Mouse (Mus musculus) adrenal gland, postnatal 36 days (tissue): Measurements from ENCODE around the gene Bcl2l15. TPM values are rescaled to one million over a fixed set of nuclear protein-coding genes. Genes with fewer than 3 reads are reported as not detected.
A peak's percentile ranks its signal among the peaks of the same experiment; 100 is the strongest.
"Not testable (repeated sequence)": the region's sequence is repeated elsewhere in the genome, so short reads cannot be mapped to it uniquely, and the experiment has no call there.

Experiments used
- DNase-seq, 2 experiments: peaks; one replicate each; pipeline ENCODE4 v3.0.0; 2021; ENCODE audit warnings: mixed read lengths in 1 of 2
- total RNA-seq, 2 experiments: library from RNA; stranded (reverse); gene quantifications; 2 replicates each; pipeline ENCODE4 v1.2.3; 2021

Gene Bcl2l15
- total RNA-seq, 2 experiments from 2014 or later = not detected

DNA sequence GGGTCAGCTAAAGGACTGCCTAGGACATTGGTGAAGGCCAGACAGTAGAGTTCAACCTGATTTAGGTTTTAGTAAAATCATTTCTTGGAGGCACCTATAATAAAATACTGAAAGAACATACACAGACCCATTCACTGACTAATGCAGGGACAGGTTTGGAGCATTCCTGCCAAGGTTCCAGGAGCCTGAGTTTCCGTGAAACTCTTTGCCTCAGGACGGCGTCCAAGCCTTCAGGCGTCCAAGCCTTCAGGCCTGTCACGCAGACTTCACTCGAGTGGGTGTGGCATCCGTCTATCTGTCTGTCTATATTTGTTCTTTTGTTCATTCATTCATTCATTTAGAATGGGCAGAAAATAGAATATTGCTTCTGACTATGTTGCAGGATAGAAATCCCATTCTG, 1.3 kb upstream of the Bcl2l15 start:
- no peak for DNase-seq

DNA sequence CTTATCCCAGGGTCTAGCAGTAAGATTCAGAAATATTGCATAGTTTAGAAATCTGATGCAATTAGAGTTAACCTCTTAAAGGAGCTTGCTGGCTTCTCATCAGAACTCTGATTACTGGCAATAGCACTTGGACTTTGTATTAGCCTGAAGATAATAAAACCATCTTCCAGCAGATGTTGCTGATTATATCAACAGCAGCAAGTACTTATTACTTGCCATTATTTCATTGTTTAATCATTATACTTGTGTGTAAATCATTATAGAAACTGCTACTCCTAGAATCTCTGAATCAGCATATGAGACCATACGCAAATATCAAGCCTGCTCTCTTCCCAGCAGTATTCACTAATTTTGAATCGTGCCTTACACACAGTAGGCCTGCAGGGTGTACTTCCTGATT, 1.6 kb downstream of the Bcl2l15 start:
- no peak for DNase-seq

DNA sequence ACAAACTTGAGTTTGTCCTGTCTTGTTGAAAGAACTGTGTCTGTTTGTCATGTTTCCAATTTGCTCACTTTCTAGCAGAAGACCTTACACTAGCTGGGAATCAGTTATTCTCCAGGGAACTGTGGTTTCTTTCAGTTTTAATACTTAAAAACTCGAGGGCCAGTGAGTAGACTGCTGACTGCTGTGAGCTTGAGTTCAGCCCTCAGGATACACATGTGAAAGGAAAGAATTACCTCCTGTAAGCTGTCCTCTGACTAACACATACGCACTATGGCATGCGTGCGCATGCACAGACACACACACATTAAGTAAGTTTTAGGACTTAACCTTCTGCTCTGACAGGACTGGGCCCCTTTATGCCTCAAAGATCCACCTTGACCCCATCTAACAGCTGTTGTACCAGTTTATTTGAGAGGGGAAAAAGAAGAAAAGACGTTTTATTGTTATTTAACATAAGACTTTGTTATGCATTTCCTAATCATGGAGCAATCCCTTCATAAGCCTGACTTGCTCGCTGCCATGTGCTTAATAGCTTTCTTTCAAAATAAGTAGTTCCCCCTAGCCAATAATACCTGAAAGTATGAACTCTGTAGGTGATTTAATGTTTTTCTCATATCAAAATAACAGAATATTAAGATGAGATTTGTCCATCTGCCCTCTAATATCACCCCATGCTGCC, 3.0 kb downstream of the Bcl2l15 start:
- no peak for DNase-seq

DNA sequence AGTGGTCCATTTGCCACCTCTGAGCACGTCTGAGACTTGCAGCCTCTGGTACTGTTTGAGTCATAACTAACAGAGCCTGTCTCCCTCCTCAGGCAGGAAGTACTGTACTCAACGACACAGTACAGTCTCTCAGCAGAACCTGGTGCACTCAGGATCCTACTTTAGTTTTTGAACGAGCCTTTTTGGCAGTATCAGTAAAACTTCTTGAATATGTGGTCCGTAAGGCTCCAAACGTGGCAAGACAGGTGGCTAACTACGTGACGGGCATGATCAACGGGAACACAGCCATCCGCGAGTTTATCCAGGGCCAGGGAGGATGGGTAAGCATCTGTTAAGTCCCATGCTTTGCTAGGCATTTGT, 3.5 kb downstream of the Bcl2l15 start:
- no peak for DNase-seq

DNA sequence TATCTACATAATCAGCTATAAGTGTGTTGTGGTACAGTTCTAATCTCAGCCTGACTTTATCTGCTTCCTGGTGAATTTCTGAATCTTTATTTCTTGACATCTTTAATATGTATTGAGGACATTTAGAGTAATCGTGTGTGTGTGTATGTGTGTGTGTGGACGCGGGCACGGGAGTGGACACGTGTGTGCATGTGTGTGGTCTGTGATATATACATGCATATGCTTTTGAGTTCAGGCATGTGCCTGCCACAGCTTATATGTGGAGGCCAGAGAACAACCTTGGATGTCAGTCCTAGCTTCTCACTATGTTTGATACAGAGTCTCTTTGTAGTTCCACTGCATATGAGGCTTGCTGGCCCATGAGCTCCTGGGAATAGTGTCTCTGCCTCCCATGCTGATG, 4.1 kb downstream of the Bcl2l15 start:
- no peak for DNase-seq

DNA sequence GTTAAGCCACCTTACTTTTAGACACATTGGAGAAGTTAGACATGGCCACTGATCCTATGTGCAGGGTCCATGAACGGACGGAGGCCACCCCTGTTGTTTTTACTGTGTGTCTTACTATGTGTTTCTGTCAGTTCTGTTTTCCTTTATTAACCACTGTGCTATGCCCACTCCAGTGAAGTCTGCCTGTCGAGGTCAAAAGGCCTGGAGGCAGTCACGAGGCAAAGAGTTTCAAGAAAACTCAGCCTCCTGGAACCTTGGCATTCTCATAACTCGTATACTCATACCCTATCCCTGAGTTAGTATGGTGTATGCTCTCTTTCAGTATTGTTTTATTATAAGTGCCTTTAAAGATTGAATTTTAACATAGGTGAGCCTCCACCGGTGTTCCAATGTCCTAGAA, 7.3 kb downstream of the Bcl2l15 start:
- no peak for DNase-seq

DNA sequence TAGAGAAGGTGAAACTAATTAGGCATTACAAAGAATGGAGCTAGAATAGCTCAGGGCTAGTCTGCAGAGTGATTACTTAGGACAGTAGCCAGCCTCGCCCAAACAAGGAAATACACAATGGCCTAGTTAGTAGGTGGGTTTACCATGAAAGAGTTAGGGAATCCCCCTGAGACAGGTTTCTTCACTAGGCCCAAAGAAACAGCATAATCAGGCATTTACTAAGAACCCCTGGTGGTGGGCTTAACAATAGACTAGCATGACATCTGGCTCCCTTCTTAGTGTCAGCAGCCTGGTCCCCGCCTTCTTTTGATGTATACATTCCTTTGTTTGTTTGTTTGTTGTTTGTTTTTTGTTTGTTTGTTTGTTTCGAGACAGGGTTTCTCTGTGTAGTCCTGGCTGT, 7.8 kb downstream of the Bcl2l15 start:
- DNase-seq = not testable (repeated sequence)

DNA sequence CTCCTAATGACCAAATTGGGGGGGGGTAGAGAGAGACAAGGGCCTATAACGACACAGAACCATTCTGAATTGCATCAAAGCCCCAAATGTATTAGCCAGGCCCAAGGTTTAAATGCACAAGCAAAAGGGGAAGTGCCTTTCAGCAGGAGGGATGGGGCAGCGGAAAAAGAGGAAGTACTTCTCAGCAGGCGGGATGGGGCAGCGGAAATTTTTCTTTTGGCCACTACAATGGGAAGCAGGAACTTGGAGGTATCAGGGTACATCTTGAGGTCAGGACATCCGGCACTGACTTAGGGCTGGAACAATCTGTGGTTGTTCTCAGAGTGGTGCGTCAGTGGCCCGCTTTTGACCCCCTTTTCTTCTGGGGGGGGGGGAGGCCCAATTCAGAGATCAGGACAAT, 8.5 kb downstream of the Bcl2l15 start:
- DNase-seq = not testable (repeated sequence)

DNA sequence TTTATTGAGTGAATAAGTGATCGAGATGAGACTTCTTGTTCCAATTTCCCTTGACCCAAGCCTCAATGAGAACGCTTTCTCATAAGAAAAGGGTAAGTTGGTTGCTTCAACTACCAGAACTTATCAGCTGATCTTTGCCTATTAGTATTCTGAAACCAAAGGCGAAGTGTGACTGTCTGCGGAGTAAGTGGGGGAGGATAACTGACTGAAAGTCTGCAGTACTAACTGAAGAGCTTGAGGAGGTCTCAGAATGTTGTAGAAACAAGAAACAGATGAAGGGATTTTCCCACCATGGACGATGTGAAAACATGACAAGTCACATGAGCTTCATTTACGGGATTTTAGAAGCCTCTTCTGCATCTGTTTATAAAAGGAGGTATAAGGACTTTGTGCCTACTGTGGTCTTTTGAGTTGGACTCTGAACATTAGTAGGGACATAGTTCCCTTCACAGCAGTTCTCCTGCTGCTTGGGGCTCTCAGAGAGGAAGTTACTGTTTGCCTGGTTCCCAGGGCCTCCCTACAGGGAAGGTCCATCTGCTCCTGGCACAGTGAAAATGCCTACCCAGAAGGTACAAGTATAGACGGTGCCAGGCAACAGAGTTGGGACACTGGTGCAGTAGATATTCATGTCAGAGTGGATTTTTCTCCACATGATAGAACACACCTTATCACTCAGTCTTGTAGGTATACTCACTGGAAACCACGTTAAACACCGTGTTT, 18.4 kb downstream of the Bcl2l15 start:
- no peak for DNase-seq

DNA sequence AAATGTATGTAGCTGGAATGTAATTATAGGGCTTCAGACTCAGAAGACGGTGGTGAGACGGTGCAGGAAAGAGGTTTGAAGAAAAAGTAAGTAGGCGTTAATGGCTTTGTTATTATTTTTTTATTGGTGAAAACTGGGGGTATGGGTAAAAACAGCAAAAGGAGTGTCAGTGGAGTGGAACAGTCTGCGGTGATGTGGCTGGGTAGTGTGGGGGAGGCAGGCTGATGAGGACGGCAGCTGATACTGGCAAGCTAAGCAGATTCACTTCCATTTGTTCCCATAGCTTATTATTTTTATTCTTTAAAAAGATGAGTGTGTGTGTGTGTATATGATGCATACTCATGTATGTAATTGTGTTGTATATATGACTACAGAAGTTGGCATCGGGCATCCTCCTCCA, 19.1 kb downstream of the Bcl2l15 start:
- no peak for DNase-seq

DNA sequence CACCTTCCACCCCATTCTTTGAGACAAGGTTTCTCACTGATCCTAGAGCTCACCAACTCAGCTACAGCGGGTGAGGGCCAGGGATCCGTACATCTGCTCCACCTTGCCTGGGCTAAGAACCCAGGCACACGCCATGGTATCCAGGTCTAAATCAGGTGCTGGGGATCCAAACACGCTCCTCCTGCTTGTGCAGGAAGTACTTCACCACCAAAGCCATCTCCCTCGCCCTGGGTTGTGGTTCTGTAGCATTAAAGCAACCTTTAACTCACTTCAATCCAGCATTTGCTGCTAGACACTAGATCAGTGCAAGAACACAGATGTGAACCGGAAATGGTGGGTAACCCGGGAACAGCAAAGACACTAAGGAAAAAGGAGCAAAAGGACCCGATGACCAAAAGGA, 19.5 kb downstream of the Bcl2l15 start:
- no peak for DNase-seq

DNA sequence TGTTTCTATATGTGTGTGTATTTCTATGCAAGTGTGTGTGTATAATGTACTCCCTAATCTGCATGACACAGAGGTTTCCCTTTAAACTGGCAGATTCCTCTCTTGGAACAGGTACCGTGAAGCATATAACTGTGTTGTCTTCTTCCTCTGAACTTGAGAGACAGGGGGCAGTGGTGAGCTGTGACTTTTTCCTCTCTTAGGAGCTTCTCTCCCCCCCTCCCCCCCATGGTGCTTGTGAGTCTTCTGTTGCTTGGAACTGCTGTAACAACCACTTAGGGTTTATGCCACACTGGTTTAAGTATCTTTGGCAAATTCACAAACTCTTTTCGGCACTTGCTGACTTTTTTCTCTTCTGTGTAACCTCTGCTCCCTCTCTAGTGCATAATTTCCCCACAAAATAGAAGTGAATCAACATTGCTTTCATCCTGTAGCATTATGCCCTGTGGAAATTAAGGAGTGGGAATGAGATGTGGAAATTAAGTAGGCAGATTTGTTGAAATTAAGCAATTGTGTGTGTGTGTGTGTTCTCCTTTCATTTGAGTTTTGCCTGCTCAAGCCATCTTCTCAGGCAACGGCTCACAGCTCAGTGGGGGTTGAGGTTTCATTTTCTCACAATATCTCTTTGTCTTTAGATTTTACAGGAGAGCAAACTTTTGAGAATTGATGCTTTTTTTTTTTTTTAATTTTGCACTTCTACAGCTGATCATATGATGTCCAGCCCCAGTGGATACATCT, 20.3 kb downstream of the Bcl2l15 start:
- peak; percentile 45 to 63 for DNase-seq

DNA sequence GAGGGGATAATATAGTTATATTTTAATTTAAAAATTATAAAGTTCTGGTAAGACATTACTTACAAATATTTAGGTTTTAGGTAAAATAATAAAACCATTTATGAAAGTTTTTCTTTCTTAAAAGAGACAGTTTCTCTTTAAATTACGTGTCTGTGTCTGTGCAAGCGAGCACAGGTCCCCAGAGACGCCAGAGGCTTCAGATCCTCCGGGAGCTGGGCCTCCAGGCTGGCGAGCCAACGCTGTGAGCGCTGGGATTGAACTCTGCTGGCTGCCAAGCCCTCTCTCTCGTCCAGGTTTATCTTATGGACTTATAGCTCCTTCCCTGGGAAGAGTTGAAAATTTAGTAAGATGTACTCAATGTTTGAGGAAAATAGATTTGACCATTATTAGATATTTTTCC, 21.4 kb downstream of the Bcl2l15 start:
- peak in 1 of 2 experiments; percentile 30 for DNase-seq

DNA sequence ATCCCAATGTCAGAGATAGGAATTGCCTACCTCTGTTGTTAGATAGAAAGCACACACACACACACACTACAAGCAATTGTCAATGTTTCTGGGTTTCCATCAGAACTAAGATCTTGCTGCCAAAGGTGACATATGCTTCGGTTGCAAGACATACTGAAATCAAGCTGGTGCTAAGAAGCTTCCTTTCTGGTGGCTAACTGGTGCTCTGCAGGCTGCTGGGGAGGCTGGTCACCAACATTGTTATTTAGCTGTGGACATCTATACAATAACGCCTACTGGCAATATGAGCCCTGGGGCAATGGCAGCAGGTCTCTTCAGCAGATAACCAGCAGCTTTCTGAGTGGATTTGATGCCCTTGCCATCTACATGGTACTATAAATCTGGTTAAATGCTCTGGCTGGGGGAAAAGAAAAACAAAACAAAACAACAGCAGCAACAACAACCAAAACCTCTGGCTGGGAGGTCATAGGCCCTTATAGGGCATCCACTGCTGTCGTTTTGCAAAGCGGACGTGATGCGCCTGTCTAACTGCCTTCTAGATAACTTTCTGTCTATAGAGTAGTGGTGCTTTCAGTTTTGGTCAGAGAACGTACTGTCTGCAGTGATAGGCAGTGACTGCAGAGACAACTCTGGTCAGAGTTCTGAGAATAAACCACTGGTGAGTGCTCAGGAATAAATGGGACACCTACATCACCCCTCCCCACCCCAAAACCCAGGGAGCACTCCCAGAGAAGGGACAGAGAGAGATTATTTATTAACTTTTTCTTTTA, 24.8 kb downstream of the Bcl2l15 start:
- DNase-seq = no peak

DNA sequence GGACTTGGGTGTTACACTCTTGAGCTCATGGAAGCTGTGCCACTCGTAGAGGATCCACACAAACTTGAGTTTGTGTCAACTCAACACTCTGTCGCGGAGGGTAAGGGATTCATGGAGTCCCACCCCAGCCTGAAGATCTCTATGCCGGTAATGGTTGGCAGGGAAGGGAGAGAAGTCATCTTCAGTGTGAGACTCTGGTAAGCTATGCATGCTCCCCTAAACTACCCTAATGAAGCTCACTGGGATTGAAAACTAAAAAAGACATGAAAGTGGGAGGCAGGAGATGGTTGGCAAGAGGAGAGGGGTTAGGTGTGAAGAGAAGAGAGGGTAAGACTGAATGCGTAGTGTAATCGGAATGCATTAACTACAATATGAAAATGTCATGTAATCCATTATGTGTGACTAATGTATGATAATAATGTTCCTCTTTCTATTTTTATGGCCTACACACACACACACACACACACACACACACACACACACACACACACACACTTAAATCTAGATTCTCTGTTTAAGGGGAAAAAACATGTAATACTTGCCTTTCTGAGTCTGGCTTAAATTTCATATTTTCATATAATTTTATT, 25.7 kb downstream of the Bcl2l15 start:
- DNase-seq = no peak

DNA sequence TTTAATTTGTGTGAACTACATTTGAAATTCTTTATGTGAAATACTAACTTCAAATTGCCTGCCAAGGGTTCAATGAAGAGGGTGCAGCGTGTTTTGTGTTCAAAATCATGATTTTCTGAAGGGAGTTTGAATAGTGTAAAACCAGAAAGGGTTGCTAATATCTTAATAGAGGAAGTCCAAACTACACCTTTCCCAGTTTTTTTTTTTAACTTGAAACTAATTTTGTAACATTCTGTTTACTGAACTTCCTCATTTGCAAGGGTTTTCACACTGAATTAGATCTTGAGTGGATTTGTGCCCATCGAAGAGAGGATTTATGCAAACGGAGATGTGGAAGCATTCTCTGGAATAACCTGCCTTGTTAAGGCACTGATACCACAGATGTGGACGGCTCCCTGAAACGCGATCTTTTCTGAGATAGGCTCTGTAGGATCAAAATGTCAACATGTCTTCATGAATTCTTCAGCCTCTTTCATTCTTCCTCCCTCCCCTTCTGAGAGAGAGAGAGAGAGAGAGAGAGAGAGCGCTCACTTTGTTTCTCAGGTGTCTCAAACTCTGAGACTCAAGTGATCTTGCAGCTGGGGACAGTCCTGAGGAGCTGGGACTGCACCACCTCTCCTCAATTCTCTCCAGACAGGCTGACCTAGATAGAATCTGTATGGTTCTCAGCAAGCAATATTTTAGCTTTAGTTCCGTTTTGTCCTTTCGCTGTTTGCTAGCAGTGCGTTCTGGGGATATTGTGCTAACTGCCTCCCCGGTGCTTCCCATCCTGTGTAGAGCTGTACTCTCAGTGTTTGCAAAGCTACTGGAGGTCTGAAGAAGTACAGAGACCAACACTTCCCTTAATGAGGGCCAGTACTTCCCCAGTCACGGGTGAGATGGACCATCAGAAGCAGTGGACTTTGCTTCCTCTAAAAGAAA, 26.7 kb downstream of the Bcl2l15 start, which contains the start of gene Ptpn22:
TSS of gene Ptpn22 (plus strand) at position 915 of the 921 bp plus-strand sequence.
- DNase-seq = no peak

DNA sequence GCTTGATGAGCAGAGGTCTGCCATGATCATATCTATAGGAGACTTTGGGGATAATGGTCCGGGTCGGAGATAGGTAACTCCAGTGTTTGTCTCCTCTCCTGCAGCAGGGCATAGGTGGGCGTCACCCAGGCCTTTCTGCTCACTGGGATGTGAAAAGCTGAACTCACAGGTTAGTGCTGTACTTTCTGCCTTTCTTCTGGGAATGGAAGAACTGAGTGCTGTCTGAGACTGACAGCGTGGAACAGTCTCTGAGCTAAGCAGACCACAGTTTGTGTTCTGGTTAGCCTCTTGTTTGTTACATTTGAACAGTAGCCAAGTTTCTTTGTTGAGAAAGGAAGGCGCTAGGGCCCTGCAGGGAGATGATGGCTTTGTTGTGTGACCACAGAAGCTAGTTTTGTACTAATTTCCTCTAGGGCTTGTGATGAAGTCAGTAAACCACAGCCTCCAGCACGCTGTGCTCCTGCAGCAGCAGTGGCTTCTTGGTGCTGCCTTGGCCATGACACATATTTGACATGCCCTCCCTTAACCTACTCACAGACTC, 27.5 kb downstream of the Bcl2l15 start:
- peak; percentile 10 to 11 for DNase-seq

DNA sequence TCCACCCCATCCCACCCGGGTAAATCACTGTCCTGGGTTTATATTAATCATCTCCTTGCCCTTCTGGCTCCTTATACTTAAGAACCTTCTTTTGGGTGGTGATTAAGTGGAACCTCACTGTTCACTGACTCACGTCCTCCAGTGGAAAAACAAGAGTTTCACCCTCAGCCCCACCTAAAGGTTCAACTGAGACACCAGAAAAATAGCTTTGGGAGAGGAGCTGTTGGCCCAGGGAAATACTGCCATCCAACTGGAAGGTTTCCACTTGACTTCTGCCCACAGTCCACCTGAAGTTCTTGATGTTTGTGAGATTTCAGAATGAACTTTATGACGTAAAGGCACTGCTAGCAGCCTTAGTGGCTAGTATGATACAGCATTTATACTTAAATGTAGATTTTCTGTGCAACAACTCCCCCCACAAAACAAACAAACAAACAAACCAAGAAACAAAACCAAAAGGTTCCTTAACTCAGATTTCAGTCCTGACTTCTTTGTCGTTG, 30.4 kb downstream of the Bcl2l15 start:
- DNase-seq = no peak

DNA sequence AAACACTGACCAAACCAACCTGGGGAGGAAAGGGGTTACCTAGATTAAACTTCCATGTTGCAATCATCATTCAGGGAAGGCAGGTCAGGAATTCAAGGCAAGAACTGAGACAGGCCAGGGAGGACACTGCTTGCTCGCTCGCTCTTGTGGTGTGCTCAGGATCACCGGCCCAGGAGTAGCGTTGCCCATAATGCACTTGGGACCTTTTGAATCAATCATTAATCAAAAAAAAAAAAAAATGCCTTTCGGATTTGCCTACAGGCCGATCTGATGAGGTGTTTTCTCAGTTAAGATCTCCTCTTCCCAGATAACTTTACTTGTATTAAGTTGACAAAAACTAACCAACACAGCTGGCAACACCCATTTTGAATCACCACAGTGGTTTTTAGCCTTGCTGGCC, 31.8 kb downstream of the Bcl2l15 start:
- DNase-seq = no peak

DNA sequence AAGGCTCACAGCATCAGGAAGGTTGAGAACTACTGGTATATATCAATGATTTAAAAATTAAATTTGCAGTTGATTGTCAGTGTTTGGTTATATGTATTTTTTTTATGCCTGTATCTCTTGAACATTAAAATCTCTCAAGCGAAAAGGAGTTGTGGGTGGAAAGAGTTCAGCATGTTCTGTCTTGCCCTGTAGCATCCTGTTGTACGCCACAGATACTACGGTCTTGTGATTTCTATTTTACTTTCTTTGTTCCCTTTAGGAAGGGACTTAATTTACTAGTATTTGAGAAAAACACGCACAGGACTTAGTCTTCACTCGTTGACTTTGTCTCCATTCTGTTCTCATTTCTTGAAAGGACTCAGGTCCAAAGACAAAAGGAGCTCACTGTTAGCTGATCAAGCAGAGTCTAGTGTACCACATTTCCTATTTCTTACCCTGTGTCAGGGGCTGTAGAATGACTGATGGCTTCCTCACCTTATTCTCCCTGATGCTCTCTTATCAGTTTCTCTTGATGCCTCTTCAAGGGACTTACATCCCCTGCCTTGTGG, 35.1 kb downstream of the Bcl2l15 start:
- DNase-seq = no peak
